Mouse (Mus musculus): ENCODE results near the gene Olfr1426. TPM values are rescaled to one million over a fixed set of nuclear protein-coding genes. Genes with fewer than 3 reads are reported as not detected.
"Not testable (repeated sequence)": the region's sequence is repeated elsewhere in the genome, so short reads cannot be mapped to it uniquely, and the experiment has no call there.

Gene Olfr1426
- not detected in 2 replicates for polyA plus RNA-seq (2012; rRNA removed)

DNA sequence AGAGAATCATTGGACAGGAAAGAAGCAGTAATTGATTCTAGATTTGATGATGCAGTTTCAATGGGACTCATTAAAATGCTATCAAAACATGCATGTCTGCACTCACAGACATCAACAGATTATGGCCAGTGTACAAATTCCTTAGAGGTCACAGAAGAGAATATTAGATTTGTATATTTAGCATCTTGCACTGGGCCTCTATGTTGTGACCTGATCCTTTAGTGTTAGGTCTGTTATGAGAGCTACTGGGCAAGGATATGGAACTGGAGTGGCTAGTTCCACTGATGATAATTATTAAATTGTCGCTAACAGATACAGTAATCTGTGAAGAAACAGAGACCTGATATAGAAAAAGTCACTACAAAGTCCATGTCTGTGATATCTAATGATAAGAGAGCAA is at the start of gene Olfr1426:
TSS of gene Olfr1426 (minus strand) at position 101 of the 400 bp plus-strand sequence.
- no peaks in the 10 kb centered on the region for H3K36me3 ChIP-seq (ENCODE audit: control insufficient read depth, insufficient read depth, low read length)
- no peaks in the 10 kb centered on the region for H3K4me1 ChIP-seq (ENCODE audit: control insufficient read depth, insufficient read depth, low read length)
- DNase-seq = no peak
- H3K27me3 ChIP-seq (replicated peaks; ENCODE audit: control insufficient read depth, insufficient read depth, low read length) = no peaks in the 10 kb centered on the region
- no peak within 1 kb of the TSS for H3K4me3 ChIP-seq (ENCODE audit: insufficient read depth, low read depth, low read length)
- no peak for TF ChIP-seq CTCF (conservative IDR thresholded peaks at IDR 0.05; ENCODE audit: insufficient read depth, insufficient read length, low read depth, low read length)
- no peak for TF ChIP-seq POLR2A (IDR thresholded peaks at IDR 0.05; ENCODE audit: low read depth, low read length)
- WGBS = 80% methylated on average over 1 of the region's 1 CpGs
- H3K27ac ChIP-seq (ENCODE audit: insufficient read depth, low read depth, low read length) = no peak within 1 kb of the TSS

- H3K4me3 ChIP-seq (ENCODE audit: insufficient read depth, low read depth, low read length) = no peak overlapping the region
- TF ChIP-seq CTCF (conservative IDR thresholded peaks at IDR 0.05; ENCODE audit: insufficient read depth, insufficient read length, low read depth, low read length) (no peak), POLR2A (IDR thresholded peaks at IDR 0.05; ENCODE audit: low read depth, low read length) (no peak)
- no peaks in the 10 kb centered on the region for H3K36me3 ChIP-seq (ENCODE audit: control insufficient read depth, insufficient read depth, low read length)
- H3K27me3 ChIP-seq (replicated peaks; ENCODE audit: control insufficient read depth, insufficient read depth, low read length) = no peaks in the 10 kb centered on the region
- no peak overlapping the region for H3K27ac ChIP-seq (ENCODE audit: insufficient read depth, low read depth, low read length)
- 28% methylated on average over 2 of the region's 2 CpGs for WGBS
- peak; percentile 32 for DNase-seq
- no peaks in the 10 kb centered on the region for H3K4me1 ChIP-seq (ENCODE audit: control insufficient read depth, insufficient read depth, low read length)
Observed at GRCm38 (mm10) chr19:12134289-12134688, 42.5 kb upstream of the Olfr1426 start.

GRCm38 (mm10) chr19:12123103-12123502 is 31.3 kb upstream of the Olfr1426 start, which contains the start of gene Olfr76:
Olfr76 (minus strand) TSS chr19:12123203.
- H3K27ac ChIP-seq (ENCODE audit: insufficient read depth, low read depth, low read length) = no peak within 1 kb of the TSS
- no peak for DNase-seq
- no peaks in the 10 kb centered on the region for H3K36me3 ChIP-seq (ENCODE audit: control insufficient read depth, insufficient read depth, low read length)
- no peaks in the 10 kb centered on the region for H3K27me3 ChIP-seq (replicated peaks; ENCODE audit: control insufficient read depth, insufficient read depth, low read length)
- no peak within 1 kb of the TSS for H3K4me3 ChIP-seq (ENCODE audit: insufficient read depth, low read depth, low read length)
- TF ChIP-seq CTCF (conservative IDR thresholded peaks at IDR 0.05; ENCODE audit: insufficient read depth, insufficient read length, low read depth, low read length) (no peak), POLR2A (IDR thresholded peaks at IDR 0.05; ENCODE audit: low read depth, low read length) (no peak)
- WGBS = 69% methylated on average over 3 of the region's 3 CpGs
- H3K4me1 ChIP-seq (ENCODE audit: control insufficient read depth, insufficient read depth, low read length) = no peaks in the 10 kb centered on the region

DNA sequence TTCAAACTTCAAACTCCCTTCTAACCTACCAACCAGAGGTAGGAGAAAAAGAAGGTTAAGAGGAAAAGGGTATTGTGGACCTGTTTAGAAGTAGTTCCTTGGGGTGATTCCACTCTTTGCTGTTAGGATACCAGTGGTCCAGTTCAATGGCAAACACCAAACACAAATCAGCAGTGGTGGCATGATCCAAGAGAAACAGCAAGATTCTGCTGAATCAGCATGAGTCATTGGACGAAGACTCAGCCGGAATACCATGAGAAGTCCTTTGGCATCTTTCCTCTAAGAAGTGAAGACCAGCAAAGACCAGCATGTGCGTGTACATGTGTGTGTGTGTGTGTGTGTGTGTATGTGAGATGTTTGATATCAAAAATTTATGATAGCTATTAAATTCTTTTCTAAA is 24.7 kb upstream of the Olfr1426 start:
- no peaks in the 10 kb centered on the region for H3K36me3 ChIP-seq (ENCODE audit: control insufficient read depth, insufficient read depth, low read length)
- TF ChIP-seq CTCF (conservative IDR thresholded peaks at IDR 0.05; ENCODE audit: insufficient read depth, insufficient read length, low read depth, low read length) = no peak
- TF ChIP-seq POLR2A (IDR thresholded peaks at IDR 0.05; ENCODE audit: low read depth, low read length) = no peak
- H3K27me3 ChIP-seq (replicated peaks; ENCODE audit: control insufficient read depth, insufficient read depth, low read length) = no peaks in the 10 kb centered on the region
- no peak for DNase-seq
- H3K27ac ChIP-seq (ENCODE audit: insufficient read depth, low read depth, low read length) = no peak overlapping the region
- H3K4me3 ChIP-seq (ENCODE audit: insufficient read depth, low read depth, low read length) = no peak overlapping the region
- WGBS = 84% methylated on average over 3 of the region's 3 CpGs
- no peaks in the 10 kb centered on the region for H3K4me1 ChIP-seq (ENCODE audit: control insufficient read depth, insufficient read depth, low read length)

GRCm38 (mm10) chr19:12115797-12116196 is 24.0 kb upstream of the Olfr1426 start, which contains the start of gene Olfr1428:
Olfr1428 (minus strand) TSS chr19:12115897.
- no peaks in the 10 kb centered on the region for H3K4me1 ChIP-seq (ENCODE audit: control insufficient read depth, insufficient read depth, low read length)
- H3K36me3 ChIP-seq (ENCODE audit: control insufficient read depth, insufficient read depth, low read length) = no peaks in the 10 kb centered on the region
- H3K4me3 ChIP-seq (ENCODE audit: insufficient read depth, low read depth, low read length) = no peak within 1 kb of the TSS
- DNase-seq = no peak
- WGBS = 71% methylated on average over 1 of the region's 1 CpGs
- TF ChIP-seq CTCF (conservative IDR thresholded peaks at IDR 0.05; ENCODE audit: insufficient read depth, insufficient read length, low read depth, low read length) = no peak
- TF ChIP-seq POLR2A (IDR thresholded peaks at IDR 0.05; ENCODE audit: low read depth, low read length) = no peak
- H3K27me3 ChIP-seq (replicated peaks; ENCODE audit: control insufficient read depth, insufficient read depth, low read length) = no peaks in the 10 kb centered on the region
- no peak within 1 kb of the TSS for H3K27ac ChIP-seq (ENCODE audit: insufficient read depth, low read depth, low read length)

DNA sequence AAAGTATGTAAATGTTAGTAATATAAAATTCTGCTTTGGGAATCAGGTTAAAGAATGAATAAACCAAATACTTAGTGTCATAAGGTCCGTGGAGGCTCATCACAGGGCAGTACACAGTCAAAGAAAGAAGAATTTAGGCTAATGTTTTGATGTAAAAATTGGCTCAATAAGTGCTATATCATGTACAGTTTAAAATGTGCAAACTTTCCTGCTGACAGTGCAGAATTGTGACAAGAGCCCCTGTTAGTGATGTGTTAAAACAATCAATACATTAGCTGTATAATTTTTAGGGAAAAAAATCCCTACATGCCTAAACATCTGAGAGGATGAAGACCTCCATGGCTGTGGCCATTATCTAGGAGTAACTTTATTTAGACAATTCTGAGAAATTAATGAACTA is 22.0 kb upstream of the Olfr1426 start:
- Histone ChIP-seq H3K27me3 (replicated peaks; ENCODE audit: control insufficient read depth, insufficient read depth, low read length) (no peaks in the 10 kb centered on the region), H3K27ac (ENCODE audit: insufficient read depth, low read depth, low read length) (no peak overlapping the region), H3K36me3 (ENCODE audit: control insufficient read depth, insufficient read depth, low read length) (no peaks in the 10 kb centered on the region), H3K4me1 (ENCODE audit: control insufficient read depth, insufficient read depth, low read length) (no peaks in the 10 kb centered on the region), H3K4me3 (ENCODE audit: insufficient read depth, low read depth, low read length) (no peak overlapping the region)
- 59% methylated on average over 1 of the region's 1 CpGs for WGBS
- no peak for TF ChIP-seq POLR2A (IDR thresholded peaks at IDR 0.05; ENCODE audit: low read depth, low read length)
- DNase-seq = no peak

- no peaks in the 10 kb centered on the region for H3K36me3 ChIP-seq (ENCODE audit: control insufficient read depth, insufficient read depth, low read length)
- no peaks in the 10 kb centered on the region for H3K4me1 ChIP-seq (ENCODE audit: control insufficient read depth, insufficient read depth, low read length)
- no peak overlapping the region for H3K27ac ChIP-seq (ENCODE audit: insufficient read depth, low read depth, low read length)
- 50% methylated on average over 1 of the region's 1 CpGs for WGBS
- no peaks in the 10 kb centered on the region for H3K27me3 ChIP-seq (replicated peaks; ENCODE audit: control insufficient read depth, insufficient read depth, low read length)
- no peak for TF ChIP-seq POLR2A (IDR thresholded peaks at IDR 0.05; ENCODE audit: low read depth, low read length)
- TF ChIP-seq CTCF (conservative IDR thresholded peaks at IDR 0.05; ENCODE audit: insufficient read depth, insufficient read length, low read depth, low read length) = no peak
- H3K4me3 ChIP-seq (ENCODE audit: insufficient read depth, low read depth, low read length) = no peak overlapping the region
- DNase-seq = no peak
Observed at GRCm38 (mm10) chr19:12104541-12104940, 12.7 kb upstream of the Olfr1426 start.

DNA sequence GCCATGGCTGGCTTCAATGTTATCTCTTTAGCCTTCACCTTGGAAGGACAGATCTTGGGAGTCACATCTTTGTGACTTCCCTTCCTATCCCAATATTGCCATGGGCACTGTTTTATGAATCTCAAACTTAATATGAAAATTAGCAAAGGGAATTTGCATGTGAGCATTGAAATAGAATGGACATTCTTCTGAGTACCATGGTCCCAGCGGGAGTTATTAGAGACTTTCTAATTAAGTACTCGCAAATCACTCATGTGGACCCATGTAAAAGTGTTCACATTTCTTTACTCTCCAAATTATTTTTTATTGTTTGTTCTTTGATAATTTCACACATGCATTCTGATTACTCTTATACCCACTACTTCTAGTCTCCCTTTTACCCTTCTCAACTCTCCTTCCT is 11.4 kb upstream of the Olfr1426 start, which contains the start of gene Olfr1427:
TSS of gene Olfr1427 (minus strand) at position 101 of the 400 bp plus-strand sequence.
- H3K27ac ChIP-seq (ENCODE audit: insufficient read depth, low read depth, low read length) = no peak within 1 kb of the TSS
- TF ChIP-seq CTCF (conservative IDR thresholded peaks at IDR 0.05; ENCODE audit: insufficient read depth, insufficient read length, low read depth, low read length) = no peak
- no peaks in the 10 kb centered on the region for H3K27me3 ChIP-seq (replicated peaks; ENCODE audit: control insufficient read depth, insufficient read depth, low read length)
- no peaks in the 10 kb centered on the region for H3K36me3 ChIP-seq (ENCODE audit: control insufficient read depth, insufficient read depth, low read length)
- H3K4me1 ChIP-seq (ENCODE audit: control insufficient read depth, insufficient read depth, low read length) = no peaks in the 10 kb centered on the region
- DNase-seq = no peak
- 86% methylated on average over 2 of the region's 2 CpGs for WGBS
- no peak within 1 kb of the TSS for H3K4me3 ChIP-seq (ENCODE audit: insufficient read depth, low read depth, low read length)

DNA sequence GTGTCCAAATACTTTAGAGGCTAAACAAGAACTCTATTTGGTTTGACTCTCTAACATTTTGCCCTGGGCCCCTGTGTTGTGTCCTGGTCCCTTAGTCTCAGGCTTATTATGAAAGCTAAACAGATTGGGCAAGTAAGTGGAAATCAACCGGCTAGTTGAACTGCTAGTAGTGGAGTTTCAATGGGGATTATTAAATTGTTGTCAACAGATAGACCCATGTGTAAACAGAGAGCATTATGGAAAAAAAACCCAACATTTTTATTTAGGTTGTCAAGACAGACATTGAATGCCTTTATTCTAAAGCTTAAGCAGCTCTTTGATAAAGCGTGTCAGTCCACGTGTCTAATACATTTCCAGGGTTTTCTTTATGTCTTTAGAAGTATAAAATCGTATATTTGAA is 14.2 kb downstream of the Olfr1426 start, which contains the start of gene Olfr1425:
TSS of gene Olfr1425 (minus strand) at position 101 of the 400 bp plus-strand sequence.
- 82% methylated on average over 4 of the region's 4 CpGs for WGBS

GRCm38 (mm10) chr19:12069546-12069945 is 22.3 kb downstream of the Olfr1426 start:
- WGBS = 94% methylated on average over 1 of the region's 1 CpGs

More for the DNA sequence above, 14.2 kb downstream of the Olfr1426 start, which contains the start of gene Olfr1425:
- not testable (repeated sequence) for DNase-seq; H3K4me3 ChIP-seq (ENCODE audit: insufficient read depth, low read depth, low read length); H3K27ac ChIP-seq (ENCODE audit: insufficient read depth, low read depth, low read length); H3K4me1 ChIP-seq (ENCODE audit: control insufficient read depth, insufficient read depth, low read length); H3K36me3 ChIP-seq (ENCODE audit: control insufficient read depth, insufficient read depth, low read length); H3K27me3 ChIP-seq (replicated peaks; ENCODE audit: control insufficient read depth, insufficient read depth, low read length)

More at GRCm38 (mm10) chr19:12069546-12069945, 22.3 kb downstream of the Olfr1426 start:
- DNase-seq; H3K27ac ChIP-seq (ENCODE audit: insufficient read depth, low read depth, low read length); H3K36me3 ChIP-seq (ENCODE audit: control insufficient read depth, insufficient read depth, low read length); H3K27me3 ChIP-seq (replicated peaks; ENCODE audit: control insufficient read depth, insufficient read depth, low read length); H3K4me3 ChIP-seq (ENCODE audit: insufficient read depth, low read depth, low read length); H3K4me1 ChIP-seq (ENCODE audit: control insufficient read depth, insufficient read depth, low read length): not testable (repeated sequence)

All from kidney, adult 2 months (tissue).